Mouse (Mus musculus): Measurements from ENCODE around the gene Mefv. TPM values are rescaled to one million over a fixed set of nuclear protein-coding genes. Genes with fewer than 3 reads are reported as not detected.
"Not testable (repeated sequence)": the region's sequence is repeated elsewhere in the genome, so short reads cannot be mapped to it uniquely, and the experiment has no call there.

Gene Mefv
- polyA plus RNA-seq, 1 experiment: not detected

DNA sequence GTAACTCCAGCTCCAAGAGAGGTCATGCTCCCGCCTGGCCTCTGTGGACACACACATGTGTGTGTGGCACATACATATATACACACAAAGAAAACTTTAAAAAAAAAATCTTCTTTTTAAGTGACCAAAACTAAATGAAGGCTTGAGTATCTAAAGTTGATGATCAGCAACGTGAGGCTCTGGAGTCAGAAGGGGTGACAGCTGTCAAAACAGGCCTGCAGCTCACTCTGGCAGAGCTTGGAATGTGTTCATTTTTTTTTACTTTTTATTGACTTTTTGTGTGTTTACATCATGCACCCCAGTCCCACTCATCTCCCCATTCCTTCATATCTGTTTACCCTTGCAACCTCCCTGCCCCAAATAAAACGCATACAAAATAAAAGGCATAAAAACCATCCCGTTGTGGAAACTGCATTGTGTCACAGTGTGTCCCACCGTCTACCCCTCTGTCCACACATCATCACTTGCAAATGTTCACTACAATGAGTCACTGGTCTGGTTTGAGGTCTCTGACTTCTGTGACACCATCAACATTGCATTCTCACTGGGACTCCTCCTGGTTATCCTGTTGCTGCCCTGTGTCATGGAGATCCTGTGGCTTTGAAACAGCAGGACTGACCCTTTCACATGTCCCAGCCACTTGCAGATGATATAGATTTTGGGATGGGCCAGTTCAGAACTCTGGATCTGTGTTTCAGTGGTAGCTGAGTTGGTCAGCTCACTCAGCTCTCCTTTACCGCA is 10.3 kb upstream of the Mefv start:
- Histone ChIP-seq H3K4me3 (ENCODE audit: insufficient read depth, low read depth, low read length) (no peak overlapping the region), H3K4me1 (ENCODE audit: control insufficient read depth, insufficient read depth, low read length) (no peaks in the 10 kb centered on the region), H3K27ac (ENCODE audit: insufficient read depth, low read depth, low read length) (no peak overlapping the region)
- 82% methylated on average over 6 of the region's 6 CpGs for WGBS
- no peak for TF ChIP-seq CTCF (IDR thresholded peaks at IDR 0.05; ENCODE audit: insufficient read depth, low read depth, low read length)
- no peak for TF ChIP-seq POLR2A (IDR thresholded peaks at IDR 0.05; ENCODE audit: insufficient read depth, low read depth, low read length)

DNA sequence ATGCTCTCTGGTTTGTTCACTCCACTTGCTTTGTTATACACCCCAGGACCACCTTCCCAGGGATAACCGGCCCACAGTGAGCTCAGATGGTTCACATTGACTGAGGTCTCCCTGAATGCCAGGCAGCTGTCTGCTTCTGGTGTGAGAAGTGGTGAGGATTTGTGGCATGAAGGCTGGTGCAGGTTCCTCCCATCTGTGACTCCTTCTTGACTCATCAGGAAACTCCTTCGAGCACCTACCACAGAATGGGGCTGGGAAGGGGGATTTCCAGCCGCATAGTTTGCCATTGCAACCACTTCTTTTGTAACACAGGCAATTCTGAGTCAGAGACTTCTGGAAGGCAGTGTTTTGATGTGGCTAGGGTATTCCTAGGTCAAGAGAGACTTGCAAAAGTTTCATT is 5.3 kb upstream of the Mefv start:
- TF ChIP-seq POLR2A (IDR thresholded peaks at IDR 0.05; ENCODE audit: insufficient read depth, low read depth, low read length): no peak
- TF ChIP-seq CTCF (IDR thresholded peaks at IDR 0.05; ENCODE audit: insufficient read depth, low read depth, low read length): no peak
- no peak overlapping the region for H3K4me3 ChIP-seq (ENCODE audit: insufficient read depth, low read depth, low read length)
- H3K27ac ChIP-seq (ENCODE audit: insufficient read depth, low read depth, low read length): no peak overlapping the region

DNA sequence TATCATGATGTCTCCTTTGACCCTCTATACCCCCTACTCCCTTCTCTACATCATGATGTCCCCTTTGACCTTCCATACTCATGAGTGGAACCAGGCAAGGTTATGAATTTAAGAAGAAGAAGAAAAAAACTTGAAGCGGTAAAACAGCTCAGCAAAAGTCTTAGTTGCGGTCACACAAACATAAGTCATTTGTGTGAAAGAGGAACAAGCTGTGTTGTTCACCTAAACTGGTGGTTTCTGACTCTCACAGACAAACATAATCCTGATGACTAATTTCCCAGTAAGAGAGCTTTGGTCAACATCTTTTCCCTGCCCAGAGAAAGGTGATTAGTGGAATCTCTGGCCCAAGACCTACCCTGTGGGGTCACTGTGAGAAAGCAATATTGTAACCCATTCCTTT is 3.2 kb downstream of the Mefv start:
- H3K27ac ChIP-seq (ENCODE audit: insufficient read depth, low read depth, low read length): no peak overlapping the region
- H3K4me3 ChIP-seq (ENCODE audit: insufficient read depth, low read depth, low read length): no peak overlapping the region
- TF ChIP-seq CTCF (IDR thresholded peaks at IDR 0.05; ENCODE audit: insufficient read depth, low read depth, low read length): no peak
- no peak for TF ChIP-seq POLR2A (IDR thresholded peaks at IDR 0.05; ENCODE audit: insufficient read depth, low read depth, low read length)
- WGBS: 94% methylated on average over 2 of the region's 2 CpGs
- no peaks in the 10 kb centered on the region for H3K4me1 ChIP-seq (ENCODE audit: control insufficient read depth, insufficient read depth, low read length)

More for the DNA sequence above, 5.3 kb upstream of the Mefv start:
- H3K4me1 ChIP-seq (ENCODE audit: control insufficient read depth, insufficient read depth, low read length): no peaks in the 10 kb centered on the region
- WGBS: 62% methylated on average over 3 of the region's 3 CpGs

DNA sequence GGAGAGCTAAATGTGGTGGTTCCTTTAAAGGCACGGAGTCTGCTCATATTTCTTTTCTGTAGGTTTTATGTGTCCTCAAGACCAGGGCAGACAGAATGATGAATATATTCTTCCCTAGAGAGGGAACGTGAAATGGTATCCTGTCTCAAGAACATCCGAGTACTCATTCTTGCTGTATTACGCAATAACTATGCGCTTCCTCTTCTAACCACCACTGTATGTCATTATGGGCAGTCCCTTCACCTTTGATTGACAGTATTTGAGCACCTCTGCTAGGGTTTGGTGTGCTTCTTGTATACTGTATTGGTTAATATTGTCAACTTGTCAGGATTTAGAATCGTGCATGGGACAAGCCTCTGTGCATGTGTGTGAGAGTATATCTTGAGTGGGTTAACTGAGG is 11.2 kb downstream of the Mefv start:
- Histone ChIP-seq H3K27ac (ENCODE audit: insufficient read depth, low read depth, low read length) (no peak overlapping the region), H3K4me3 (ENCODE audit: insufficient read depth, low read depth, low read length) (no peak overlapping the region), H3K4me1 (ENCODE audit: control insufficient read depth, insufficient read depth, low read length) (no peaks in the 10 kb centered on the region)
- TF ChIP-seq POLR2A (IDR thresholded peaks at IDR 0.05; ENCODE audit: insufficient read depth, low read depth, low read length) (no peak), CTCF (IDR thresholded peaks at IDR 0.05; ENCODE audit: insufficient read depth, low read depth, low read length) (no peak)
- WGBS: 84% methylated on average over 6 of the region's 6 CpGs

DNA sequence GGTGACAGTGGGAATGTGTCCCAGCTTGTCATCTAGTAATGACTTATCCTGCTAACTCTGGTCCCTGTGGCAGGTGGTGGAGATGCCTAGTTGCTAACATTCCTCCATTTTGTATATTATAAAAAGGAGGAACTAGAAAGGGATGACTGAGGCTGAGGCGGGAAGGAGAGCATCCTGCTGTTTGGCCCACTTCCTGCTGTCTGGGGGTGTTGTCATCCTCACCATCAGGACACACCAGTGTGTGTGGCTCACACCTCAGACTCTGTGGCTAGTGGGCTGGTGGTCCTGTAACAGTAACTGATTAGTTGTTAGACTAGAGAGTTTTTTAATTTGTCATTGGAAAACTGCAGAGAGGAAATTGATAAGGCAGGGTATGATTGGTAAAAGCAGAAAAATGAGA is 17.0 kb downstream of the Mefv start:
- whole genome bisulfite sequencing: 73% methylated on average over 1 of the region's 1 CpGs
- Histone ChIP-seq H3K4me1 (ENCODE audit: control insufficient read depth, insufficient read depth, low read length) (no peaks in the 10 kb centered on the region), H3K4me3 (ENCODE audit: insufficient read depth, low read depth, low read length) (no peak overlapping the region), H3K27ac (ENCODE audit: insufficient read depth, low read depth, low read length) (no peak overlapping the region)
- TF ChIP-seq CTCF (IDR thresholded peaks at IDR 0.05; ENCODE audit: insufficient read depth, low read depth, low read length) (no peak), POLR2A (IDR thresholded peaks at IDR 0.05; ENCODE audit: insufficient read depth, low read depth, low read length) (no peak)

DNA sequence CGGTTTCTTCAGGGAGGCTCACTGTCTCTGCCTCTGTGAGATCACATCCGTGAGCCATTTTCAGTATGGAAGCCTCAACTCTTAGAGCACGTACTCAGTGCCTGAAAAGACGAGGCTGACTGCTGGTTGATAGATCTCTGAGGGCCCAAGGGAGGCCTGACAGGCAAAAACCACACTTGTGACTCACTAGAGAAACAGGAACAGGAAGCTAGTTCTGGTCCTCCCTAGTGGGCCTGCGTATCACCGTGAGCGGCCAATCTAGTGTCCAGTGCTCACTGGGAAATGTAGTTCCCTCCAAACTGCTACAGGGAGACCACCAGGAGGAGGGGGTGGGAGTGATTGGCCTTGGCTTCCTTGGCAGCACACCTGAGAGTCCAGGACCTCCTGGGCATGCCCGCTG is 18.6 kb downstream of the Mefv start:
- H3K4me1 ChIP-seq (ENCODE audit: control insufficient read depth, insufficient read depth, low read length): no peaks in the 10 kb centered on the region
- no peak overlapping the region for H3K27ac ChIP-seq (ENCODE audit: insufficient read depth, low read depth, low read length)
- no peak overlapping the region for H3K4me3 ChIP-seq (ENCODE audit: insufficient read depth, low read depth, low read length)
- TF ChIP-seq CTCF (IDR thresholded peaks at IDR 0.05; ENCODE audit: insufficient read depth, low read depth, low read length) (no peak), POLR2A (IDR thresholded peaks at IDR 0.05; ENCODE audit: insufficient read depth, low read depth, low read length) (no peak)
- WGBS: 84% methylated on average over 8 of the region's 8 CpGs

DNA sequence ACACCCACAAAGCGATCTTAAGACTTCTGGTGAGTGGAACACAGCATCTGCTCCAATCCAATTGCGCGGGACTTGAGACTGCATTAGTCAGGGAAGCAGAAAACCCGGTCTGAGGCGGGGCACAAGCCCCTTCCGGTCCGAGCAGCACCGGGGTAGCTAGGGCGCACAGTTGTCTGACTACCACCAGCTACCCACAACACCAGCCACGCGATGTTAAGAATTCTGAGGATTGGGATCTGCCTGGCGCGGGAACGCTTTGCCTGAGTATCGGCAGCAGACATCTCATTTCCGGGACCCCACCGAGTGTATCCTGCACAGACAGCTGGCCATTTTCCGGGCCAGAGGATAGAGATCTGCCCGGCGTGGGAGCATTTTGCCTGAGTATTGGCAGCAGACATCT is 28.3 kb downstream of the Mefv start:
- not testable (repeated sequence) for H3K4me3 ChIP-seq (ENCODE audit: insufficient read depth, low read depth, low read length); H3K27ac ChIP-seq (ENCODE audit: insufficient read depth, low read depth, low read length); H3K4me1 ChIP-seq (ENCODE audit: control insufficient read depth, insufficient read depth, low read length)
- 61% methylated on average over 20 of the region's 20 CpGs for WGBS

Other genes with a start within 250 kb of the Mefv start
- not detected in 2 replicates for gene Olfr161, start 127.1 kb downstream of the Mefv start, polyA plus RNA-seq (2012; ENCODE audit: insufficient read depth, insufficient read length, low replicate concordance, missing spikeins)
- not detected in 2 replicates for gene Zfp263, start 26.0 kb upstream of the Mefv start, polyA plus RNA-seq (2012; ENCODE audit: insufficient read depth, insufficient read length, low replicate concordance, missing spikeins)
- not detected in 2 replicates for gene Olfr15, start 112.8 kb upstream of the Mefv start, polyA plus RNA-seq (2012; ENCODE audit: insufficient read depth, insufficient read length, low replicate concordance, missing spikeins)
- gene Zfp174, start 129.2 kb upstream of the Mefv start, polyA plus RNA-seq (2012; ENCODE audit: insufficient read depth, insufficient read length, low replicate concordance, missing spikeins): not detected in 2 replicates
- not detected in 2 replicates for gene Naa60, start 154.3 kb upstream of the Mefv start, polyA plus RNA-seq (2012; ENCODE audit: insufficient read depth, insufficient read length, low replicate concordance, missing spikeins)
- not detected in 2 replicates for gene Zfp597, start 166.5 kb upstream of the Mefv start, polyA plus RNA-seq (2012; ENCODE audit: insufficient read depth, insufficient read length, low replicate concordance, missing spikeins)
- not detected in 2 replicates for gene Gm20695, start 166.6 kb upstream of the Mefv start, polyA plus RNA-seq (2012; ENCODE audit: insufficient read depth, insufficient read length, low replicate concordance, missing spikeins)
- gene 1700037C18Rik, start 190.6 kb upstream of the Mefv start, polyA plus RNA-seq (2012; ENCODE audit: insufficient read depth, insufficient read length, low replicate concordance, missing spikeins): not detected in 2 replicates
- gene Cluap1, start 190.7 kb upstream of the Mefv start, polyA plus RNA-seq (2012; ENCODE audit: insufficient read depth, insufficient read length, low replicate concordance, missing spikeins): not detected in 2 replicates